Mouse (Mus musculus): ENCODE results near the gene Cnnm3.

Gene Cnnm3

DNA sequence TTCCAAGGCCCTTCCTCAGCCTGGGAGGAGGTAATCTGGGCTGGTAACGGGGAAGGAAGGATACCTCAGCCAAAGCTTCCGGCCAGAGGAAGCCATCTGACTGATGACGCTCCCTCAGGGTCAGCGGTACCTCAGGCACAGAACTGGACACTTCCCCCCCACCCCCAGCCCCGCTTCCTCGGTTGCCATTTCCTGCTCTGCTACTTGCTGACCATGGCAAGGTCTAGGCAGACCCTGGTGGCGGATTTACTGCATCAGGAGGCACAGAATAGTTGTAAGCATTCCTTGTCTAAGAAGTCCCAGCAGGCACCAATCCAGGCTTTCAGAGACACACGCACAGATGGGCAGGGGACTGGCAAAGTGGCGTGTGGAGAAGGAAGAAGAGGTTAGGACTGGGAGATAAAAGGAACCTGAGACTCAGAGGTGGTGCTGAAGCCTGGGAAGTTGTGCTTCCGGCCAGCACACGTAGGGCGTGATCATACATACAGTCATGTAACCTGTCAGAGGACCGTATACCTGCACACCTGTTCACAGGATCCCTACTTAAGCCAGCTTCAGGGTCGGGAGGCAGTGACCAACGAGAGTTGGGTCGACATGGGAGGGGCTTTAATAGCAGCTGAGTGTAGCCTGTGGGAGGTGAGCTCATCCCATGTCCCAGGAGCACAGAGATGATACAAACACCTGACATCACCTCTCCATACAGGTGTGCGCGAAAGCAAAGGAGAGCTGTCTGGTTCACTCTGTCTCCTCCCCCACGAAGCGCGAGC, 43.1 kb downstream of the Cnnm3 start:
- no peak for DNase-seq (ENCODE audit: extremely low read depth, insufficient read length, low spot score)

DNA sequence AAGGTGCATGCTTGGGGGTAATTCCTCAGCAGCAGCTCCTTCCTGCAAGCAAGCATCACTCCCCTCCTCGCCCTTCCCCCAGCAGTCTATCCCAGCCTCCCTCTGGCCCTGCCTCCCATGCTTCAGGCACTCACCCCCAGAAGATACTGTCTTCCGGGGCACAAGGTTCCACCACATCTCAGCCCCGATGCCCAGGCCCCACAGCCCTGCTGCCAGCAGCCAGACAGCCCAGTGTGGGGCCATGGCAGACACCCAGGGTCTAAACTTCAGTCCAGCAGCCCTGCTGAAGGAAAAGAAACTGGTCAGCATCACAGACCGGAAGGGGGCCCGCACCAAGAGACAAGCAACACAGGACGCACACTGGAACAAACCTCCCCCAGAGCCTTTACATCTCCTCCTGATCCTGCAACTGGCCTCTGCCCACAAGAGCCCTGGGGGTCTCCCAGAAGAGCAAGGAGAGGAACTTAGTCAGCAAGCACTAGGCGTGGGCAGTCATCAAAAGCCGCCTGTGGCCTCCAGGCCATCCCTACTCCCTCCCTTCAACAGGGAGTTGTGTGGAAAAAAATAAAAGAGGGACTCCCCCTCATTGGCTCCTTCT, 44.2 kb downstream of the Cnnm3 start:
- peak; percentile 59 for DNase-seq (ENCODE audit: extremely low read depth, insufficient read length, low spot score)

DNA sequence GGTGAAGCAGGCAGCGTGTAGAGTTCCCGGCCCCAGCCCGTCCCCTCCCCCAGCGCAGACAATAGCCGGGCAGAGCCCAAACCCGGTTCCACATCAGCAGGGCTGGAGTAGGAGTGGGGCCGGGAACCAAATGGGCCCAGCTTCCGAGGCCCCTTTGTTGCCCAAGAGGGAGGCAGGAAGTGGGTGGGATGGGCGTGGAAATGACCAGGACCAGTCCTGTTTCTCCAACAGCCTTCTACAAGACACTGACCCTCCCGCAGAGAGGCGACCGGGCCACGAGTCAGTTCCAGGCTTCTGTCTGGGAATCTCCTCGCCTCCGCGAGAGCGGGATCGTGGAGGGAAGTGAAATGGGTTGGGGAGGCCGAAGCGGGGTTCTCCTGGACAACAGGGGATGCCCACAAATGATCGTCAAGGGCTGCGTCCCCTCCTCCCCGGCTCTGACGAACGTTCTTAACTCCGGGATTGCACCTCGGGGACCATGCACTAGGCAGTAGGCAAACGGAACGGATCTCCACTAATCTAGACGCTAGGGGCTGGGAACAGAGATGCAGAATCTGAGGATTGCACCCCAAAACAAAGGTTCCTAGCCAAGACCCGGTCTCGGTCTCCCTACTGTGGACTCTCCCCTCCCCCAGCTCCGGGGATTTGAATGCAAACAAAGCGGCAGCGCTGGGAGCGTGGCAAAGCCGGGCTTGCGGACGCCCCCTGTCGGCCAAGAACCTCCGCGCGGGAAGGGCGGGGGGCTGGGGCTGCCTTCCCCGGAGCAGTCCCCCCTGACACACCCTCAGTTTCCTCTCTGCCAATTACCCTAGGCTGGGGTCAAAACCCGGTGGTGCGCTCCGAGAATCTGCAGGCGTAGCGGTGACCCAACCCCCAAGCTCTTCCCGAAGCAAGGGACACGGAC, 45.1 kb downstream of the Cnnm3 start:
- DNase-seq (ENCODE audit: extremely low read depth, insufficient read length, low spot score): peak; percentile 94

DNA sequence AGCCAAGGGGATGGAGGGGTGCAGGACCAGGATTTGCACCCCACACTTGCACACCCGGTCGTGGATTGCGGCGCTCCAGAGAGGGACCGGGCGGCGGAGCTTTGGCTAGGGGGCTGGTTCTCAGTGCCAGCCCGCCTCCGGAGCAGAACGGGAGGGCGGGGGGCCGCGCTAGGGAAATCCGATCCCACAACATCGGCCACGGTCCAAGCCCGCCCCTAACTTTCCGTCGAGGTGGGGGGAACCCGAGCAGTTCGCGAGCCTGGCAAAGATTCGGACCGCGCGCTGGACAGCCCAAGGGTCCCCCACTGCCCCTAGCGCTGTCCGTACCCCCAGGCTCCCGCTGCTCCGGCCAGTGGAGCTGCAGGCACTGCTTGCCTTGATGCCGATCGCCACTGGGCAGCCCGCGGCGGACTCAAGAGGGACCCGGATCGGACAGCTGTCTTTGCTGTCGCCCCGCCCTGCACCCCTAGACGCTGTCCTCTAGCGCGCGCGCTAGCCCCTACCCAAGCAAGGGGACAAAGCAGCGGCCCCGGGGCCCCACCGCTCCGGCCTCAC, 45.9 kb downstream of the Cnnm3 start:
- DNase-seq (ENCODE audit: extremely low read depth, insufficient read length, low spot score): peak; percentile 81

DNA sequence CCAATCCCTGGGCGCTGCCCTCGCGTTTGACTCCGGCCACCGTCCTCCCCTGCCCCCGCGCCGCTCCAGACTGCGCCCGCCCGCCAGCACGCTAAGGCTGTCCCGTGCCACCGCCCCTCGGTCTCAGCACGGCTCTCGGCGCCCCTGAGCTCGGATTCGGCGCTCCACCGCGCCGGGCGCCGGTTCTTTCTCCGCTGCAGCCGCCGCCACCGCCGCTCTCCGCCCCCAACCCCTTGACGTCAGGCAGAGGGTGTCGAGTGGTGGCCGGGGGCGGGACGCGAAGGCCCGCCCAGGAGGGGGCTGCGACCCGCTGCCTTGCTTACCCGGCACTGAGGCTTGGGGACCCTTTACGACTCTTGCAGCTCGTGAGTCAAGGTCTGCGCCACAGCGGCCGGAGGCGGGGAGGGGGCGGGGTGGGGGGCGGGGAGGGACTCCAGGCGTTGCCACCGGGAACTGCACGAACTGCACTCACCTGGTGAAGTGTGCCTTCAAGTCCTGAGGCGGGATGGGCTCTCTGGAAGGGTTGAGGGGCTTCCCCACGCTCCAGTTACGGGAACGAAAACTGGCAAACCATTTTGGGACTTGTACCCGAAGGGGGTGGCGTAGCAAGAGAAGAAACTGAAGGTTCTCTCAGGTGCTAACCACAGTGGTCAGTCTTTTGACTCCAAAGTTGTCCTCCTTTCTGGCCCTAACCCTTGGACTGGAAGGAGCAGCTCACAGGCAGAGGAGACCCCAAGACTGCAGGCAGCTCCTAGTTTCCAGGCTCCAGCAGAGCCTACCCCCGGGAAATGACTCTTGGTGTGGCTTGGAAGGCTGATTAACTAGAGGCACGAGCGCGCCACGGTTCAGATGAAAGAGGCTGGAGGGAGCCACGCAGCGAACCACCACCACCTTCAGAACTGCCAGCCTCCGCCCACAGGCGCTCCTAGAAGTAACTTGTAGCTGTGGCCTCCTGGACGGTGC, 46.6 kb downstream of the Cnnm3 start, which contains the start of gene Sema4c:
Gene Sema4c (minus strand): TSS at position 319 of the 963 bp plus-strand sequence.
- no peak for DNase-seq (ENCODE audit: extremely low read depth, insufficient read length, low spot score)

DNA sequence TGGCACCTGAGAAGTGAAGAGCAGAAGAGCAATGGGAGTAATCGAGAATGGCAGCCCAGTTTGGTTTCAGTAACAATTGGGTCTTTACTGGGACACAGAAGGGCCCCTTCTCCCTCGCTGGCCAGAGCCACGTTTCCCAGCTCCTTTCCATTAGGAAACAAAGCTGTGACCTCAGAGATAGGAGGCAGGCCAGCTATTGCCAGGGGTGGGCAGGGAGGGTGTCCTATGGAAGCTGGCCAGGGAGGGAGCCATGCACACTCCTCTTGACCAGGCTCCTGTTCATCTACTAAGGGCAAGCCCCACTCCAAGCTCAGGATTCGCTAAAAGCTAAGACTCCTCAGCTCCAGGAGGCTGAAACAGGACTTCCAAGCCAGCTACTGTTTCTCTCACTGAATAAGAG, 47.6 kb downstream of the Cnnm3 start:
- no peak for DNase-seq (ENCODE audit: extremely low read depth, insufficient read length, low spot score)

DNA sequence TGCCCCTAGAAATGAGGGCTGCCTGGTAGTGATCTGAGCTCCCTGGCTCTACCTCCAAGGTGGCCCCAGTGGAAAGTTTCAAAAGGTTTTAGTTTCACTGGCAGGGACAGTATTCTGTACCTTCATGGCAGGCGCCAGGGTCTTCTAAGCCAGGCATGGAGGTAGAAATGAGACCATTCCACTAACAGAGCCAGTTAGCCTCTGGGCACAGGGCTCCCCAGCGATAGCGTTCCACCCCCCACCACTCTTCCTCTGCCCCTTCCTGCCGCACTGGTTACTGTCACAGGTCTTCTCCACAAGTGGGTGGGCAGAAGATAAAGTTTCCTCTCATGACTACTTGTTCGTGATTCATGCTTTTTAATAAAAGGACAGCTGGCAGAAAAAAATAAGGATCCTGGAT, 48.2 kb downstream of the Cnnm3 start:
- DNase-seq (ENCODE audit: extremely low read depth, insufficient read length, low spot score): no peak

DNA sequence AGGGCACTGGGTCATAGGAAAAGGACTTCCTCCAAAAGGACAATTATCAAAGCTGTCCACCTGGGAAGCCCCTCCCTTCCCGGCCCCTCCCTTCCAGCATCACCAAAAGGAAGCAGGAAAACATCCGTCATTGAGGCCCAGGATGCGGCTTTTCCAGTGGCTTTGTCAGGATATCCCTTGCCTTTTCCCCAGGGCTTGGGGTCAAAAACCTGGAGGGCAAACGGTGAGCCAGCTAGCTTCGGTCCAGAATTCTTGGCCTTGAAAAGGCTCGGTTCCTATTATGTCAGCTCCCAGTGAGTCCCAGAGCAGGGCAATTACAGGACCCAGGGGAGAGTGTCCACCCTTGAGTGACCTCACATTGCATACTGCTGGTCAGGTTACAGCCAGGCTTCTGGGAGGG, 49.2 kb downstream of the Cnnm3 start:
- no peak for DNase-seq (ENCODE audit: extremely low read depth, insufficient read length, low spot score)

DNA sequence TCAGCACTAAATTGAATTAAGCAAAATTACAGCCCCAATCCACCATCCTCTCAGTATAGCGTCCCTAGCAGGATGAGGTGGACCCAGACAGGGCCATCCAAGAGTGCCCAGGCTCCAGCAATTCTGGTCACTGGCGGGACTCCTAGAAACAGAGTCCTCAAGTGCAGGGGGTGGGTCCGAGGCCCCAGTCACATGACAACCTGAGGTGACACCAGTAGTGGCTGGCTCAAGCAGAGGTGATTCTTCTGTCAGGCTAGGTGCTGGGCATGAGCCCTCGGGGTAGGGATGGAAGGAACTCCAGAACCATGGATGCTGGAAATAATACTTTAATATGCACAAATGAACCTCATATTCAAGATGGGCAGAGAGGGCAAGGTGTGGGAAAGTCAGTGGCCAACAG, 50.7 kb downstream of the Cnnm3 start:
- no peak for DNase-seq (ENCODE audit: extremely low read depth, insufficient read length, low spot score)

DNA sequence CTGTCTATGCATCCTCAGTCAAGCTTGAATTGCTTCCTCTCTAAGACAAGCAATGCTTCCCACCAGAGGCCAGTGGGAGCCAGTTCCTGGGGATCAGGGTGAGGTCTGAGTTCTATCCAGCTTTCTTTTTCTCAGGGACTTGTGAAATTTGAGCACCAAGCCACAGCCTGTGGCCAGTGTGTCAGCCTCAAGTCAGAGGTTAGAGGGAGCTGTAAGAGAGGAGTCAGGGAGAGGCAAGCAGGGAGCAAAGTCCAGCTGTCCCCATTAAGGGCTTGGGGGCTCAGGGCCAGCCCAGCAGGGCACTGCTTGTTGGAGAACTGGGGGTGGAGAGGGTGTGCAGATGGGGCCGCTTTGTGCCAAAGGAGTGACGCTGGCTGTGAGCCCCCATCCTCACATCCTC, 51.5 kb downstream of the Cnnm3 start:
- peak; percentile 53 for DNase-seq (ENCODE audit: extremely low read depth, insufficient read length, low spot score)

DNA sequence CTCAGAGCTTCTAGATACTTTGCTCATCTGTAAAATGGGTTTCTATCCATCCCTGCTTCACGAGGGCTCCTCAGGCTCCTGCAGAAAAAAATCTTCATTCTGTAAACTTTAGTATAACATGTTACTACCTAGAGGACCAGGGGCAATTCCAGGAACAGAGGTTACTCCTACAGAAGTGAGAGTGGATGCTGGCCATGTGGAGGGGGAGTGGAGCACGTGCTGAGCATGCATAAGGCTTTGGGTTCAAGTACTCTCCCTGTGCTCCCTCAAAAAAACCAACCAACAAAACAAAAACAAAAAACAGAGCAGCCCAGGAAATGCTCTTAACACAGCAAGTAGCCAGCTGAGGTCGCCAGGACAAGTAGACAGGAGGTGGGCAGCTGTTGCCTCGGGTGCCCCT, 52.0 kb downstream of the Cnnm3 start:
- DNase-seq (ENCODE audit: extremely low read depth, insufficient read length, low spot score): no peak

DNA sequence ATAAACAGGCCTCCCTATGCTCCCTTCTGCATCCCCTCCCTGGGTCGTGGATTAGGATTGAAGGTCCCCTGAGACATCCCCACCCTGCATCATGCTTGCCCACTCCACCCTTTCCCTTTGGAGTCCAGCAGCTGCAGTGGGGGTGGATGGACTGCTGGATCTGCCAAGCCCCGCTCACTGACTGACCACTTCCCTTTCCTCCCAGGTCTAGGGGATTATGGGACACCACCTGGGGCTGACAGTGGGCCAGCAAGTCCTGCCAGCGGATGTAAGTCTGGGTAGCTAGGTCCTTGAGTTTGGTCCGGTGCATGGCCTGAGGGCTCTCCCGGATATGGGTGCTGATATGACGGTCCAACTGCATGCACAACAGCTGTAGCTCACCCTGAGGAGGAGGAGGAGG, 52.4 kb downstream of the Cnnm3 start:
- DNase-seq (ENCODE audit: extremely low read depth, insufficient read length, low spot score): peak; percentile 60

DNA sequence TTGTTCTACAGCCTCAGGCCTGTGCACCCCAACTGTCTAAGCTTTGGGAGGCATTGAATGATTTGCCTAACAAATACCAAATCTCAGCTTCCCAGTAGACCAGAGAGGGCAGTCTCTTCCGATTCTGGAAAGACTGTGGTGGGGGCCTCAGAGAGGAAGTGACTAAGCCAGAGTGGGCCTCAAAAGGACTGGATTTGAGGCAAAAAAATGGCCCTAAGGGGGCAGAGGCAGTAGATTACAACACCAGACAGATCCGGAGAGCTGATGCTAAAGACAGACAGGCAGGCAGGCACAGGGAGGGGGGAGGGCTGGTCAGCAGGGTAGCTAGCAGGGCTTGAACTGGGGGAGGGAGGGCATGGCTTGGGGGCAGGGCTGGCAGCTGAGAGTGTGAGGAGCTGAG, 54.8 kb downstream of the Cnnm3 start:
- DNase-seq (ENCODE audit: extremely low read depth, insufficient read length, low spot score): no peak

DNA sequence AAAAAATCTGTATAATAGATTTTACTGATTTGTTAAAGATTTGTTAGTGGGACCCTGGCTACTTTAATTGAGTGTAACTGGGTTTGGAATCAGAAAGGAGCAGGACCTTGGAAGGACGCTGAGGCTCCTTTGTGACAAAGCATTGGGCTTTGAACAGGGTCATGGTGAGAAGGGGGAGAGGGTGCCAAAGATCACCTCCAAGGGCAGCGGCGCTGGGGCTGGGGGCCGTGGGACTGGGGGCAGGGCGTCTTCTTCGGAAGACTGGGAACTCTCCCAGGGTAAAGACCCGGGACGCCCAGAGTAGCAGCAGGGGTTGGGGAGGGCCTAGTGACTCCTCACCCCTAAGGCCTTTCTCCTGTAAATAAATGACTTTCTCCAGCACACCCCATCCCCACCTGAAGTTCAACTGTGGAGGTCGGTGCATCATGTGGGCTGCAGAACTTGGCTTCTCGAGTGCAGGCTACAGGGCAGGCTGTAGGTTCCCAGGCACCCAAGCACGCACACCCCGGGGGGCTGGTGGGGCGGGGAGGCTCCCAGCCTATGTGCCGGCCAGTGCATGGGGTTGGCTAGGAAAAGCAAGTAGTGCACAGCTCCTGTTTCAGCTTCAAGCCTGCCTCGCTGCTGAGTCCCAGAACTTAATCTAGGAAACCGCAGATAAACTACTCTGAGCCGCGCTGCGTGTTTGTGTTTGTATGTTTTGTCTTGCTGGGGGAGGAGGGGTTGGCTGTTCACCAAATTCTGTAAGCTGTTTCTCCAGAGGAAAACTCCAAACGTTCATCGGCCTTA, 56.3 kb downstream of the Cnnm3 start:
- DNase-seq (ENCODE audit: extremely low read depth, insufficient read length, low spot score): no peak

DNA sequence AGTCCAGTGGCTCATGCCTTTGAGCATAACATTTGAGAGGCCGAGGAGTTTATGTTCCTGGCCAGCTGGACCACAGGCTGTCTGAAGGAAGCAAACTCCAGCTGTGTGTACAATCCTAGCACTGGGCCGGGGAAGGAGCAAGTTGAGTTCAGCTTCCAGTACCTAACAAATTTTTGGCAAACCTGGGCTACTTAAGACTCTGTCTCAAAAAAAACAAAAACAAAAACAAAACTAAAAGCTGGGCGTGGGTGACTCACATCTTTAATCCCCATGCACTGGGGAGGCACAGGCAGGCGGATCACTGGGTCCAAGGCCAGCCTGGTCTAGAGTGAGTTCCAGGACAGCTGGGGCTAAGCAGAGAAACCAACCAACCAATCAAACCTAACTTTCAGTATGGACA, 57.1 kb downstream of the Cnnm3 start:
- DNase-seq (ENCODE audit: extremely low read depth, insufficient read length, low spot score): no peak

DNA sequence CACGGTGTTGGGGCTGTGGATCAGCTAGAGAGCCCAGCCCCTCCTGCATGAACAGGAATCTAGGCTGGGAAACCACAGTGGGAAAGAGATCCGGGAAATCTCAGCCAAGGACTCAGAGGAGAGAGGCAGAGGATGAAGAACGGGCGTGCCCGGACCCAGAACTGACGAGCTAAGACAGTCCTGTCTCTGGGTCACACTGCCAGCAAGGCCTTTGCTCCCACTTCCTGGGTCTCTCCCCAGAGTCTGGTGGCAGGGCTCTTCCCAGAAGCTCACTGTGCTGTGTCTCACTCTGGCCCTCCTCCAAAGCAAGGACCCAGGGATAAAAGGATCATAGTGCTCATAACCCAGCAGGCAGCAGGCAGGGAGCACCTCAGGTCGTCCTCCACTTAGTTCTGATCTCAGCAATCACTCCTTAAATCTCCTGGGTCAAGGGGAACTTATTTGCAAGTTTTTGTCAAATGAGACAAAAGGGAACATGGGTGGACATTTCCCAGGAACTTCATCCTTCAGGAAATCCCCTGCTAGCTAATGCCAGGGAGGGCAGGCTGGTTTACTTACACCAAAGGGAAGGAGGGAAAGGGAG, 58.1 kb downstream of the Cnnm3 start:
- no peak for DNase-seq (ENCODE audit: extremely low read depth, insufficient read length, low spot score)

DNA sequence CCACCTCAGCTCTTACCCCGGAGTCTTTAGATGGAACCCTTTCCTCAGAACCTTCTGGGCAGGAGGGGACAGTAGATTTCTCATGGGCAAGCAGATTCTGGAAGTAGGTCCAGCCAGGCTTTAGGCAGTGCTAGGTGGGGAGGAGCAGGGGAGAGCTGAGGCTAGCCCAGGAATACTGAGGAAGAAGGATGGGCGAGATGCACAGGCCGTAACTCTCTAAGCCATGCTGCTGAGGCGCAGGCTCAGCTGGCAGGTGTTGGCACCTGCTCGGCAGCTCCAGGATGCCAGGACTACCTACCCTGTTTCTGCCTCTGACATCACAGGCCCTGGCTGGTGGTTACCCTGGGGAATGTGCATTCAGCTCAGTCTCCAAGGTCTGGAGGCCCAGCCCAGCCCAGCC, 58.7 kb downstream of the Cnnm3 start:
- no peak for DNase-seq (ENCODE audit: extremely low read depth, insufficient read length, low spot score)

DNA sequence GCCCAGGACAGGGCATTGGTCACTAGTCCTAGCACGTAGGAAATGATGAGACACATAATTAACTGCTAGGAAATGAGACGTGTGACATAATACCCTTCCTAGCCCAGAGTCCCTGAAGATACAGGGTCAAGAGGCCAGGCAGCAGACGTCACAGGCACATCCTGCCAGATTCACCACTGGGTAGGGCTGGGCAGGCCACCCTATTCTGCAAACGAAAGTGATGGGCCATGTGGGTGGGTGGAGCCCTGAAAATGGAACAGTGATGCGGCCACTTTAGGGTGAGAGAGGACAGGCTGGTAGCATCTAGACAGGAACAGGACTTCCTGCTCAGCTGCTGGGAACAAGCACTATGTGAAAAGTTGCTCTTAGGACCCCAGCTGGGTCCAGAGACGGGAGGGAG, 60.0 kb downstream of the Cnnm3 start:
- DNase-seq (ENCODE audit: extremely low read depth, insufficient read length, low spot score): no peak

DNA sequence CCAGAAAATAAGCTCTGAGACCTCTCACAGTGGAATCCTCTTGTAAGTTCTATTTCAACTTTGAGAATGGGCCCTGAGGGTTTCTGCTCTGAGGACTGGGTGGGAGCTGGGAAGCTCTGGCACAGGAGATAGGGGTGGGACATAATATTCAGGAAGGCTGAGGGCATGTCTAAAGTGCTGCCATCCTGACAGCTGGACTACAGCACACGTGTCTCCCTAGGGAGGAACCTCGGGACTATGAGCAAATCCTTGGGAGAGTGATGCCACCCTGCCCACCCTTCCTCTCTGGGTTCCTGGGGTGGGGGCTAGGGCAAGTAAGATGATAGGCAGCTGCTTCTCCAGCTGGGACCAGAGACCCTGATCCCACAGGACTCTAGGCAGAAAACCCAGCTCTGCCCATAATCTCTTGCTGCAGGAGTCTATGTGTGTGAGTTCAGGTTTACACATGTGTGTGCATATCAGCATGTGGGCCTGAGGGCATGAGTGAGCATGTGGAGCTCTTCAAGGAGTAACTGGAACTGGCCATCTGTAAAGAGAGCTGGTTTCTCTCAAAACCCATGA, 60.6 kb downstream of the Cnnm3 start:
- no peak for DNase-seq (ENCODE audit: extremely low read depth, insufficient read length, low spot score)
